In genomic region chr17:3253508-3254176, GRCm38 (mm10) we compare ENCODE assay signal across 7 mouse cellular contexts.
DNase-seq lines count a peak whose midpoint lies in the region; ATAC-seq and TF ChIP-seq lines count a peak whose summit lies in the region.

No protein-coding gene starts in this region.

- H3K27me3 ChIP-seq in kidney, adult 2 months (replicated peaks; ENCODE audit: control insufficient read depth, insufficient read depth, low read length): no peaks in the 10 kb centered on the region
- H3K27me3 ChIP-seq in kidney, embryonic 15.5 days: no peaks in the 10 kb centered on the region
- H3K27me3 ChIP-seq in liver, adult 2 months (ENCODE audit: control insufficient read depth, insufficient read depth, low read length): no peaks in the 10 kb centered on the region
- no peaks in the 10 kb centered on the region for H3K27me3 ChIP-seq in stomach, postnatal 0 days (ENCODE audit: control insufficient read depth, insufficient read depth, low read length)

- peak; percentile 58 for DNase-seq in kidney, adult 2 months
- peak; percentile 40 for DNase-seq in ES-E14 (ENCODE audit: low read depth, low spot score)
- peak; percentile 72 for DNase-seq in adrenal gland, postnatal 10 days
- DNase-seq in liver, adult 2 months (ENCODE audit: extremely low read depth, low read depth, low spot score): peak; percentile 32
- DNase-seq in stomach, postnatal 0 days (ENCODE audit: low spot score): peak; percentile 48

- TF ChIP-seq CTCF in kidney, adult 2 months (conservative IDR thresholded peaks at IDR 0.05; ENCODE audit: insufficient read depth, insufficient read length, low read depth, low read length): peak; percentile 59
- peak; percentile 34; the same call in 1 of the 2 replicates for TF ChIP-seq CTCF in liver, adult 2 months (IDR thresholded peaks at IDR 0.05; ENCODE audit: low read depth, low read length)
- peak; percentile 63 for TF ChIP-seq CTCF in stomach, postnatal 0 days (IDR thresholded peaks at IDR 0.05; ENCODE audit: low read depth)

- ATAC-seq in kidney, embryonic 15.5 days (replicated peaks; ENCODE audit: low FRiP score): no peak
- ATAC-seq in frontal cortex, adult (ENCODE audit: low TSS enrichment): peak; percentile 45; the same call in 1 of the 2 replicates
- no peak for ATAC-seq in stomach, postnatal 0 days (ENCODE audit: low FRiP score, low TSS enrichment)

- no peak for TF ChIP-seq EP300 in stomach, postnatal 0 days (optimal IDR thresholded peaks at IDR 0.05)

- no peak overlapping the region for H3K9ac ChIP-seq in kidney, embryonic 15.5 days
- no peak overlapping the region for H3K9ac ChIP-seq in ES-E14 (ENCODE audit: insufficient read depth, low read depth, low read length, poor library complexity, severe bottlenecking)
- H3K9ac ChIP-seq in liver, adult 2 months (ENCODE audit: low read depth, low read length): no peak overlapping the region
- H3K9ac ChIP-seq in stomach, postnatal 0 days (ENCODE audit: low read length): no peak overlapping the region

- no peaks in the 10 kb centered on the region for H3K36me3 ChIP-seq in kidney, adult 2 months (ENCODE audit: control insufficient read depth, insufficient read depth, low read length)
- H3K36me3 ChIP-seq in kidney, embryonic 15.5 days: peaks cover 6% of the 10 kb centered on the region; the same call in 1 of the 2 replicates
- H3K36me3 ChIP-seq in ES-E14 (ENCODE audit: control insufficient read depth, insufficient read depth, low read length, poor library complexity, severe bottlenecking): peaks cover 2% of the 10 kb centered on the region; the same call in 1 of the 2 replicates
- no peaks in the 10 kb centered on the region for H3K36me3 ChIP-seq in liver, adult 2 months (ENCODE audit: control insufficient read depth, insufficient read depth, low read length)
- H3K36me3 ChIP-seq in stomach, postnatal 0 days (ENCODE audit: control insufficient read depth, insufficient read depth, low read length): no peaks in the 10 kb centered on the region

- H3K4me1 ChIP-seq in kidney, adult 2 months (ENCODE audit: control insufficient read depth, insufficient read depth, low read length): no peaks in the 10 kb centered on the region; the same call in 1 of the 2 replicates
- peaks cover 8% of the 10 kb centered on the region; the same call in 1 of the 2 replicates for H3K4me1 ChIP-seq in kidney, embryonic 15.5 days
- H3K4me1 ChIP-seq in ES-E14 (ENCODE audit: control insufficient read depth in 2 of 2, insufficient read depth in 2 of 2, low read length in 2 of 2, poor library complexity in 1 of 2): no peaks in the 10 kb centered on the region
- no peaks in the 10 kb centered on the region for H3K4me1 ChIP-seq in liver, adult 2 months (ENCODE audit: control insufficient read depth, insufficient read depth, low read length)
- H3K4me1 ChIP-seq in stomach, postnatal 0 days (replicated peaks; ENCODE audit: control insufficient read depth, insufficient read depth): no peaks in the 10 kb centered on the region

- no peak overlapping the region for H3K4me2 ChIP-seq in kidney, embryonic 15.5 days
- H3K4me2 ChIP-seq in stomach, postnatal 0 days (replicated peaks; ENCODE audit: low read depth): no peak overlapping the region

- WGBS in kidney, adult 2 months: 88% methylated on average over 10 of the region's 10 CpGs
- WGBS in kidney, embryonic 15.5 days: 90% methylated on average over 10 of the region's 10 CpGs
- WGBS in liver, adult 2 months: 94% methylated on average over 10 of the region's 10 CpGs
- 90% methylated on average over 10 of the region's 10 CpGs for WGBS in stomach, postnatal 0 days

- no peaks in the 10 kb centered on the region for H3K9me3 ChIP-seq in kidney, embryonic 15.5 days (replicated peaks)
- no peaks in the 10 kb centered on the region for H3K9me3 ChIP-seq in ES-E14 (ENCODE audit: control insufficient read depth, insufficient read depth, low read depth, low read length)
- no peaks in the 10 kb centered on the region for H3K9me3 ChIP-seq in stomach, postnatal 0 days (ENCODE audit: control insufficient read depth, low read length)

- no peaks in the 10 kb centered on the region for H3K79me2 ChIP-seq in liver, adult 2 months (ENCODE audit: control insufficient read depth, insufficient read depth, low read length)

- in situ Hi-C loops in ES-E14 (cut with MboI; ENCODE audit: low sequenced_read_pairs in 2 of 2, unreplicated experiment in 2 of 2): no loop called here

- no peak for TF ChIP-seq POLR2A in kidney, adult 2 months (IDR thresholded peaks at IDR 0.05; ENCODE audit: low read depth, low read length)
- no peak for TF ChIP-seq POLR2A in liver, adult 2 months (IDR thresholded peaks at IDR 0.05; ENCODE audit: extremely low read depth, insufficient read depth, low read length)

- H3K4me3 ChIP-seq in kidney, adult 2 months (ENCODE audit: insufficient read depth, low read depth, low read length): no peak overlapping the region
- no peak overlapping the region for H3K4me3 ChIP-seq in kidney, embryonic 15.5 days (replicated peaks)
- H3K4me3 ChIP-seq in ES-E14 (ENCODE audit: insufficient read depth in 1 of 2, low read depth in 1 of 2, low read length in 2 of 2, poor library complexity in 1 of 2, severe bottlenecking in 1 of 2): no peak overlapping the region
- no peak overlapping the region for H3K4me3 ChIP-seq in liver, adult 2 months (ENCODE audit: insufficient read depth, low read depth, low read length)
- no peak overlapping the region for H3K4me3 ChIP-seq in stomach, postnatal 0 days (ENCODE audit: low read depth, low read length)

- no peak overlapping the region for H3K27ac ChIP-seq in kidney, adult 2 months (ENCODE audit: insufficient read depth, low read depth, low read length)
- no peak overlapping the region for H3K27ac ChIP-seq in kidney, embryonic 15.5 days
- no peak overlapping the region for H3K27ac ChIP-seq in ES-E14 (ENCODE audit: insufficient read depth, low read depth, low read length, poor library complexity, severe bottlenecking)
- H3K27ac ChIP-seq in liver, adult 2 months (replicated peaks; ENCODE audit: insufficient read depth, low read depth, low read length): no peak overlapping the region
- H3K27ac ChIP-seq in stomach, postnatal 0 days (replicated peaks): no peak overlapping the region

TF ChIP-seq in ES-E14, 5 proteins besides CTCF, POLR2A, EP300 and RAD21:
- TF ChIP-seq ZNF384 (IDR thresholded peaks at IDR 0.05; ENCODE audit: low read depth, low read length): no peak
- peak; percentile 23; the same call in 1 of the 2 replicates for TF ChIP-seq ZC3H11A (IDR thresholded peaks at IDR 0.05; ENCODE audit: borderline replicate concordance, low read depth, low read length)
